Mouse (Mus musculus): Measurements from ENCODE around the gene Mau2. TPM values are rescaled to one million over a fixed set of nuclear protein-coding genes. Genes with fewer than 3 reads are reported as not detected.
A peak's percentile ranks its signal among the peaks of the same experiment; 100 is the strongest.
"Not testable (repeated sequence)": the region's sequence is repeated elsewhere in the genome, so short reads cannot be mapped to it uniquely, and the experiment has no call there.

Gene Mau2
- polyA plus RNA-seq, 1 experiment from 2014 or later, result 49.6 TPM

- H3K27me3 ChIP-seq (ENCODE audit: insufficient read depth, low read length), result no peaks in the 10 kb centered on the region
- H3K4me1 ChIP-seq (ENCODE audit: insufficient read depth), result no peaks in the 10 kb centered on the region
- DNase-seq, result no peak
- H3K36me3 ChIP-seq (ENCODE audit: insufficient read depth), result peaks cover 100% of the 10 kb centered on the region
- no peaks in the 10 kb centered on the region for H3K9me3 ChIP-seq (ENCODE audit: low read depth, low read length)
- no peak overlapping the region for H3K4me3 ChIP-seq (ENCODE audit: low read depth, low read length)
- 84% methylated on average over 8 of the region's 8 CpGs for WGBS
- no peak overlapping the region for H3K4me2 ChIP-seq
- no peak overlapping the region for H3K9ac ChIP-seq
- no peak for TF ChIP-seq CTCF (IDR thresholded peaks at IDR 0.05; ENCODE audit: low read depth)
- no peak for ATAC-seq (ENCODE audit: insufficient read depth)
- no peak overlapping the region for H3K27ac ChIP-seq (ENCODE audit: low read depth)
Observed at GRCm38 (mm10) chr8:70023596-70023995, 18.9 kb downstream of the Mau2 start.

GRCm38 (mm10) chr8:70015017-70015416, 27.5 kb downstream of the Mau2 start:
- 0 out of 2 replicates have a peak, but pooled peaks have one; percentile 6 for TF ChIP-seq CTCF (IDR thresholded peaks at IDR 0.05; ENCODE audit: low read depth)
- no peak overlapping the region for H3K9ac ChIP-seq
- no peak overlapping the region for H3K4me3 ChIP-seq (ENCODE audit: low read depth, low read length)
- no peak overlapping the region for H3K4me2 ChIP-seq
- ATAC-seq (ENCODE audit: insufficient read depth), result no peak
- peaks cover 42% of the 10 kb centered on the region for H3K36me3 ChIP-seq (ENCODE audit: insufficient read depth)
- DNase-seq, result no peak
- 52% methylated on average over 1 of the region's 1 CpGs for WGBS
- H3K9me3 ChIP-seq (ENCODE audit: low read depth, low read length), result no peaks in the 10 kb centered on the region
- no peaks in the 10 kb centered on the region for H3K4me1 ChIP-seq (ENCODE audit: insufficient read depth)
- H3K27ac ChIP-seq (ENCODE audit: low read depth), result no peak overlapping the region
- no peaks in the 10 kb centered on the region for H3K27me3 ChIP-seq (ENCODE audit: insufficient read depth, low read length)

- WGBS, result 64% methylated on average over 1 of the region's 1 CpGs
- TF ChIP-seq CTCF (IDR thresholded peaks at IDR 0.05; ENCODE audit: low read depth), result no peak
- H3K4me3 ChIP-seq (ENCODE audit: low read depth, low read length), result no peak overlapping the region
- no peaks in the 10 kb centered on the region for H3K4me1 ChIP-seq (ENCODE audit: insufficient read depth)
- ATAC-seq (ENCODE audit: insufficient read depth) (peak; percentile 57; the same call in 1 of the 2 replicates), DNase-seq (no peak)
- H3K9ac ChIP-seq, result no peak overlapping the region
- no peaks in the 10 kb centered on the region for H3K27me3 ChIP-seq (ENCODE audit: insufficient read depth, low read length)
- no peak overlapping the region for H3K27ac ChIP-seq (ENCODE audit: low read depth)
- H3K9me3 ChIP-seq (ENCODE audit: low read depth, low read length), result no peaks in the 10 kb centered on the region
- no peak overlapping the region for H3K4me2 ChIP-seq
- H3K36me3 ChIP-seq (ENCODE audit: insufficient read depth), result peaks cover 19% of the 10 kb centered on the region; the same call in 1 of the 2 replicates
Observed at GRCm38 (mm10) chr8:70012763-70013162, 29.8 kb downstream of the Mau2 start.

- Histone ChIP-seq H3K4me3 (ENCODE audit: low read depth, low read length) (no peak overlapping the region), H3K27ac (ENCODE audit: low read depth) (no peak overlapping the region), H3K27me3 (ENCODE audit: insufficient read depth, low read length) (no peaks in the 10 kb centered on the region), H3K36me3 (ENCODE audit: insufficient read depth) (peaks cover 15% of the 10 kb centered on the region; the same call in 1 of the 2 replicates), H3K4me2 (no peak overlapping the region), H3K9me3 (ENCODE audit: low read depth, low read length) (no peaks in the 10 kb centered on the region), H3K4me1 (ENCODE audit: insufficient read depth) (no peaks in the 10 kb centered on the region), H3K9ac (no peak overlapping the region)
- no peak for TF ChIP-seq CTCF (IDR thresholded peaks at IDR 0.05; ENCODE audit: low read depth)
- 59% methylated on average over 3 of the region's 3 CpGs for WGBS
- no peak for ATAC-seq (ENCODE audit: insufficient read depth)
- DNase-seq, result no peak
Observed at GRCm38 (mm10) chr8:70012350-70012749, 30.2 kb downstream of the Mau2 start.

- H3K4me3 ChIP-seq (ENCODE audit: low read depth, low read length); H3K9me3 ChIP-seq (ENCODE audit: low read depth, low read length); H3K4me2 ChIP-seq; H3K36me3 ChIP-seq (ENCODE audit: insufficient read depth); H3K27me3 ChIP-seq (ENCODE audit: insufficient read depth, low read length); H3K27ac ChIP-seq (ENCODE audit: low read depth); DNase-seq; H3K9ac ChIP-seq; ATAC-seq (ENCODE audit: insufficient read depth); H3K4me1 ChIP-seq (ENCODE audit: insufficient read depth): not testable (repeated sequence)
- WGBS, result 88% methylated on average over 14 of the region's 14 CpGs
Observed at GRCm38 (mm10) chr8:70010796-70011195, 31.7 kb downstream of the Mau2 start.

- peak; percentile 20; the same call in 1 of the 2 replicates for ATAC-seq (ENCODE audit: insufficient read depth)
- Histone ChIP-seq H3K27me3 (ENCODE audit: insufficient read depth, low read length) (no peaks in the 10 kb centered on the region), H3K36me3 (ENCODE audit: insufficient read depth) (no peaks in the 10 kb centered on the region), H3K9me3 (ENCODE audit: low read depth, low read length) (no peaks in the 10 kb centered on the region), H3K4me1 (ENCODE audit: insufficient read depth) (no peaks in the 10 kb centered on the region), H3K9ac (no peak overlapping the region), H3K27ac (ENCODE audit: low read depth) (no peak overlapping the region), H3K4me2 (no peak overlapping the region), H3K4me3 (ENCODE audit: low read depth, low read length) (no peak overlapping the region)
- WGBS, result 48% methylated on average over 2 of the region's 2 CpGs
- no peak for TF ChIP-seq CTCF (IDR thresholded peaks at IDR 0.05; ENCODE audit: low read depth)
- no peak for DNase-seq
Observed at GRCm38 (mm10) chr8:70005178-70005577, 37.4 kb downstream of the Mau2 start.

GRCm38 (mm10) chr8:70004345-70004744, 38.2 kb downstream of the Mau2 start:
- no peak overlapping the region for H3K27ac ChIP-seq (ENCODE audit: low read depth)

GRCm38 (mm10) chr8:70003204-70003657, 39.3 kb downstream of the Mau2 start:
- ATAC-seq (ENCODE audit: insufficient read depth), result no peak
- DNase-seq, result no peak
- Histone ChIP-seq H3K4me1 (ENCODE audit: insufficient read depth) (no peaks in the 10 kb centered on the region), H3K4me3 (ENCODE audit: low read depth, low read length) (no peak overlapping the region), H3K4me2 (no peak overlapping the region), H3K9ac (no peak overlapping the region), H3K36me3 (ENCODE audit: insufficient read depth) (no peaks in the 10 kb centered on the region), H3K9me3 (ENCODE audit: low read depth, low read length) (no peaks in the 10 kb centered on the region), H3K27me3 (ENCODE audit: insufficient read depth, low read length) (no peaks in the 10 kb centered on the region), H3K27ac (ENCODE audit: low read depth) (no peak overlapping the region)
- whole genome bisulfite sequencing, result 53% methylated on average over 4 of the region's 4 CpGs
- no peak for TF ChIP-seq CTCF (IDR thresholded peaks at IDR 0.05; ENCODE audit: low read depth)

More at GRCm38 (mm10) chr8:70004345-70004744, 38.2 kb downstream of the Mau2 start:
- Histone ChIP-seq H3K4me3 (ENCODE audit: low read depth, low read length) (no peak overlapping the region), H3K4me2 (no peak overlapping the region), H3K9me3 (ENCODE audit: low read depth, low read length) (no peaks in the 10 kb centered on the region), H3K4me1 (ENCODE audit: insufficient read depth) (no peaks in the 10 kb centered on the region), H3K9ac (no peak overlapping the region), H3K36me3 (ENCODE audit: insufficient read depth) (no peaks in the 10 kb centered on the region), H3K27me3 (ENCODE audit: insufficient read depth, low read length) (no peaks in the 10 kb centered on the region)
- TF ChIP-seq CTCF (IDR thresholded peaks at IDR 0.05; ENCODE audit: low read depth), result no peak
- DNase-seq (no peak), ATAC-seq (ENCODE audit: insufficient read depth) (no peak)

GRCm38 (mm10) chr8:70001892-70002191, 40.7 kb downstream of the Mau2 start:
- H3K4me1 ChIP-seq (ENCODE audit: insufficient read depth); H3K36me3 ChIP-seq (ENCODE audit: insufficient read depth); DNase-seq; H3K9me3 ChIP-seq (ENCODE audit: low read depth, low read length); H3K9ac ChIP-seq; ATAC-seq (ENCODE audit: insufficient read depth); H3K27me3 ChIP-seq (ENCODE audit: insufficient read depth, low read length): not testable (repeated sequence)
- WGBS, result 37% methylated on average over 7 of the region's 7 CpGs
- H3K4me3 ChIP-seq (ENCODE audit: low read depth, low read length), result peak overlapping the region; percentile 24; the same call in 1 of the 2 replicates
- peak overlapping the region; percentile 89 for H3K27ac ChIP-seq (ENCODE audit: low read depth)
- H3K4me2 ChIP-seq, result peak overlapping the region; percentile 60
